Mouse (Mus musculus): ENCODE measurements at regions not wholly inside any gene's neighbourhood (a gene's known extent, or its start where the extent isn't known, plus 50 kb on each side); places are given as distances from the start of the nearest gene placed in this dataset.

GRCm38 (mm10) chr17:47151557-47152278, 141.4 kb upstream of the Ubr2 start:
- peaks cover 75% of the 10 kb centered on the region for H3K4me1 ChIP-seq (replicated peaks; ENCODE audit: low read depth, low read length)
- H3K9me3 ChIP-seq (ENCODE audit: low read length), result no peaks in the 10 kb centered on the region
- H3K4me3 ChIP-seq (replicated peaks; ENCODE audit: low read length), result peak overlapping the region; percentile 37; the same call in 1 of the 2 replicates
- H3K27me3 ChIP-seq (ENCODE audit: insufficient read depth, low read length), result no peaks in the 10 kb centered on the region
- no peak for TF ChIP-seq POU5F1 (IDR thresholded peaks at IDR 0.05; ENCODE audit: borderline replicate concordance, low read length)
- no peak for TF ChIP-seq NANOG (IDR thresholded peaks at IDR 0.05; ENCODE audit: borderline replicate concordance, low read length)
- TF ChIP-seq CTCF (conservative IDR thresholded peaks at IDR 0.05; ENCODE audit: low read length), result no peak
- H3K36me3 ChIP-seq (ENCODE audit: insufficient read depth, low read length), result no peaks in the 10 kb centered on the region

- Histone ChIP-seq H3K36me3 (ENCODE audit: insufficient read depth, low read length) (no peaks in the 10 kb centered on the region), H3K4me1 (replicated peaks; ENCODE audit: low read depth, low read length) (peaks cover 73% of the 10 kb centered on the region), H3K4me3 (replicated peaks; ENCODE audit: low read length) (peak overlapping the region; percentile 37; the same call in 1 of the 2 replicates), H3K27me3 (ENCODE audit: insufficient read depth, low read length) (no peaks in the 10 kb centered on the region), H3K9me3 (ENCODE audit: low read length) (no peaks in the 10 kb centered on the region)
- TF ChIP-seq CTCF (conservative IDR thresholded peaks at IDR 0.05; ENCODE audit: low read length) (no peak), NANOG (IDR thresholded peaks at IDR 0.05; ENCODE audit: borderline replicate concordance, low read length) (no peak), POU5F1 (IDR thresholded peaks at IDR 0.05; ENCODE audit: borderline replicate concordance, low read length) (no peak)
These were observed 140.8 kb upstream of the Ubr2 start for GRCm38 (mm10) chr17:47151193-47151556.

GRCm38 (mm10) chr17:47150636-47151035, 140.3 kb upstream of the Ubr2 start:
- no peaks in the 10 kb centered on the region for H3K9me3 ChIP-seq (ENCODE audit: low read length)
- H3K4me3 ChIP-seq (replicated peaks; ENCODE audit: low read length), result no peak overlapping the region
- TF ChIP-seq CTCF (conservative IDR thresholded peaks at IDR 0.05; ENCODE audit: low read length) (no peak), NANOG (IDR thresholded peaks at IDR 0.05; ENCODE audit: borderline replicate concordance, low read length) (no peak), POU5F1 (IDR thresholded peaks at IDR 0.05; ENCODE audit: borderline replicate concordance, low read length) (no peak)
- peaks cover 73% of the 10 kb centered on the region for H3K4me1 ChIP-seq (replicated peaks; ENCODE audit: low read depth, low read length)
- H3K36me3 ChIP-seq (ENCODE audit: insufficient read depth, low read length), result no peaks in the 10 kb centered on the region
- no peaks in the 10 kb centered on the region for H3K27me3 ChIP-seq (ENCODE audit: insufficient read depth, low read length)

GRCm38 (mm10) chr17:47149662-47150061, 139.3 kb upstream of the Ubr2 start:
- peaks cover 82% of the 10 kb centered on the region for H3K4me1 ChIP-seq (replicated peaks; ENCODE audit: low read depth, low read length)
- TF ChIP-seq CTCF (conservative IDR thresholded peaks at IDR 0.05; ENCODE audit: low read length), result no peak
- TF ChIP-seq NANOG (IDR thresholded peaks at IDR 0.05; ENCODE audit: borderline replicate concordance, low read length), result no peak
- TF ChIP-seq POU5F1 (IDR thresholded peaks at IDR 0.05; ENCODE audit: borderline replicate concordance, low read length), result no peak
- no peaks in the 10 kb centered on the region for H3K36me3 ChIP-seq (ENCODE audit: insufficient read depth, low read length)
- H3K27me3 ChIP-seq (ENCODE audit: insufficient read depth, low read length), result no peaks in the 10 kb centered on the region
- H3K4me3 ChIP-seq (replicated peaks; ENCODE audit: low read length), result no peak overlapping the region
- H3K9me3 ChIP-seq (ENCODE audit: low read length), result no peaks in the 10 kb centered on the region

GRCm38 (mm10) chr17:47149158-47149557, 138.8 kb upstream of the Ubr2 start:
- Histone ChIP-seq H3K9me3 (ENCODE audit: low read length) (no peaks in the 10 kb centered on the region), H3K4me1 (replicated peaks; ENCODE audit: low read depth, low read length) (peaks cover 87% of the 10 kb centered on the region), H3K4me3 (replicated peaks; ENCODE audit: low read length) (peak overlapping the region; percentile 5), H3K27me3 (ENCODE audit: insufficient read depth, low read length) (no peaks in the 10 kb centered on the region), H3K36me3 (ENCODE audit: insufficient read depth, low read length) (no peaks in the 10 kb centered on the region)
- TF ChIP-seq CTCF (conservative IDR thresholded peaks at IDR 0.05; ENCODE audit: low read length) (no peak), POU5F1 (IDR thresholded peaks at IDR 0.05; ENCODE audit: borderline replicate concordance, low read length) (no peak), NANOG (IDR thresholded peaks at IDR 0.05; ENCODE audit: borderline replicate concordance, low read length) (no peak)

- TF ChIP-seq POU5F1 (IDR thresholded peaks at IDR 0.05; ENCODE audit: borderline replicate concordance, low read length) (no peak), NANOG (IDR thresholded peaks at IDR 0.05; ENCODE audit: borderline replicate concordance, low read length) (no peak), CTCF (conservative IDR thresholded peaks at IDR 0.05; ENCODE audit: low read length) (peak; percentile 92)
- H3K4me1 ChIP-seq (replicated peaks; ENCODE audit: low read depth, low read length), result peaks cover 94% of the 10 kb centered on the region
- H3K4me3 ChIP-seq (replicated peaks; ENCODE audit: low read length), result no peak overlapping the region
- 0 out of 2 replicates have a peak, but pooled peaks cover 3% of the 10 kb centered on the region for H3K27me3 ChIP-seq (ENCODE audit: insufficient read depth, low read length)
- no peaks in the 10 kb centered on the region for H3K36me3 ChIP-seq (ENCODE audit: insufficient read depth, low read length)
- no peaks in the 10 kb centered on the region for H3K9me3 ChIP-seq (ENCODE audit: low read length)
These were observed 136.3 kb upstream of the Ubr2 start for GRCm38 (mm10) chr17:47146640-47147039.

- Histone ChIP-seq H3K9me3 (ENCODE audit: low read length) (no peaks in the 10 kb centered on the region), H3K4me3 (replicated peaks; ENCODE audit: low read length) (0 out of 2 replicates have a peak overlapping the region, but pooled peaks have one; percentile 32), H3K4me1 (replicated peaks; ENCODE audit: low read depth, low read length) (peaks cover 85% of the 10 kb centered on the region), H3K27me3 (ENCODE audit: insufficient read depth, low read length) (0 out of 2 replicates have a peak, but pooled peaks cover 3% of the 10 kb centered on the region), H3K36me3 (ENCODE audit: insufficient read depth, low read length) (no peaks in the 10 kb centered on the region)
- TF ChIP-seq POU5F1 (IDR thresholded peaks at IDR 0.05; ENCODE audit: borderline replicate concordance, low read length), result no peak
- no peak for TF ChIP-seq CTCF (conservative IDR thresholded peaks at IDR 0.05; ENCODE audit: low read length)
- TF ChIP-seq NANOG (IDR thresholded peaks at IDR 0.05; ENCODE audit: borderline replicate concordance, low read length), result no peak
These were observed 135.2 kb upstream of the Ubr2 start for GRCm38 (mm10) chr17:47145590-47145989.

- Histone ChIP-seq H3K4me3 (replicated peaks; ENCODE audit: low read length) (no peak overlapping the region), H3K27me3 (ENCODE audit: insufficient read depth, low read length) (0 out of 2 replicates have a peak, but pooled peaks cover 3% of the 10 kb centered on the region), H3K4me1 (replicated peaks; ENCODE audit: low read depth, low read length) (peaks cover 82% of the 10 kb centered on the region), H3K9me3 (ENCODE audit: low read length) (no peaks in the 10 kb centered on the region), H3K36me3 (ENCODE audit: insufficient read depth, low read length) (no peaks in the 10 kb centered on the region)
- TF ChIP-seq NANOG (IDR thresholded peaks at IDR 0.05; ENCODE audit: borderline replicate concordance, low read length) (no peak), CTCF (conservative IDR thresholded peaks at IDR 0.05; ENCODE audit: low read length) (no peak), POU5F1 (IDR thresholded peaks at IDR 0.05; ENCODE audit: borderline replicate concordance, low read length) (no peak)
These were observed 134.6 kb upstream of the Ubr2 start for GRCm38 (mm10) chr17:47144996-47145395.
